Mouse (Mus musculus): Measurements from ENCODE around the gene Efna5. TPM values are rescaled to one million over a fixed set of nuclear protein-coding genes. Genes with fewer than 3 reads are reported as not detected.
A peak's percentile ranks its signal among the peaks of the same experiment; 100 is the strongest.

Efna5 gene
- polyA plus RNA-seq, 1 experiment from 2014 or later, result 17.3 TPM

DNA sequence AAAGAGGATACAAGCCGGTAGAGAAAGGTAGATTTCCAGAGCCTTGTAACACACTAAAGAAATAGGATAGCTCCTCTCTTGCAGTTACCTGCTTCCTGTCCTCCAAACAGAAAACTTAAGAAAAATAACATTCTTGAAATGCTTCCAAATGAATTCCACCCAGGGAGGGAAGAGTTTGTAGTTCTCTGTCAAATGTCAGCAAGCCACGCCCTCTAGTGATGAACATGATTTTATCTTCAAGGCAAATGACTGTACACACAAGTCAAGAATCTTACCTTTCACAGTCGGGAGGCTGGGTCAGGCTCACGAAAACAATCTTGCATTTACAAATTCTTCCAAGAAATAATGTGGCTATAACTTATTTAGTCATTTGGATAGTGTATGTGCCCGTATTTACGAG is 78.4 kb downstream of the Efna5 start:
- 0 out of 2 replicates have a peak, but pooled peaks have one; percentile 8 for TF ChIP-seq CTCF (IDR thresholded peaks at IDR 0.05; ENCODE audit: low read depth)
- Histone ChIP-seq H3K27ac (no peak overlapping the region), H3K27me3 (ENCODE audit: insufficient read depth, low read length) (no peaks in the 10 kb centered on the region), H3K36me3 (ENCODE audit: insufficient read depth, low read length) (no peaks in the 10 kb centered on the region), H3K4me3 (replicated peaks; ENCODE audit: low read depth, low read length) (no peak overlapping the region), H3K9me3 (replicated peaks; ENCODE audit: low read length) (no peaks in the 10 kb centered on the region), H3K4me2 (ENCODE audit: low read length) (no peak overlapping the region), H3K4me1 (replicated peaks; ENCODE audit: insufficient read depth, low read length) (no peaks in the 10 kb centered on the region), H3K9ac (ENCODE audit: low read depth, low read length) (no peak overlapping the region)
- DNase-seq (ENCODE audit: low spot score) (no peak), ATAC-seq (replicated peaks; ENCODE audit: low FRiP score, low read depth) (no peak)
- WGBS, result 64% methylated on average over 6 of the region's 6 CpGs

DNA sequence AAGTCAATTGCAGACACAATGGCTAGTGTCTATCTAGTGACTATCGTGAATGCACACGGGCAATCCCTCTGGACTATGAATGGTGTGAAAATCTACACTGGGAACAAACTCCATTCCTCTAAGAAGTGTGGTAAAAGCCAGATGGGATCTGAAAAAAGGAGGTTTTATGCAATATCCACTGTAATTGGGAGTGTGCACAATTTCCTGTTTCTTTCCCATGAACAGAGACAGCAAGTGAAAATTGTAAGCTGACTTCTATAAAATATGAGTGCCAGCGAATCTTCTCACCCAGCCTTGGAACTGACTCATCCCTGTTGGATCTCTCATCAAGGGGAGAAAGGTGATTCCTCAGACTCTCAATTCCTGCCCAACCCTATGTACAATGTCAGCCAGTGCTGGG is 83.8 kb downstream of the Efna5 start:
- no peak for TF ChIP-seq CTCF (IDR thresholded peaks at IDR 0.05; ENCODE audit: low read depth)
- Histone ChIP-seq H3K36me3 (ENCODE audit: insufficient read depth, low read length) (no peaks in the 10 kb centered on the region), H3K4me3 (replicated peaks; ENCODE audit: low read depth, low read length) (no peak overlapping the region), H3K9ac (ENCODE audit: low read depth, low read length) (no peak overlapping the region), H3K27me3 (ENCODE audit: insufficient read depth, low read length) (no peaks in the 10 kb centered on the region), H3K9me3 (replicated peaks; ENCODE audit: low read length) (no peaks in the 10 kb centered on the region), H3K4me2 (ENCODE audit: low read length) (no peak overlapping the region), H3K27ac (no peak overlapping the region), H3K4me1 (replicated peaks; ENCODE audit: insufficient read depth, low read length) (no peaks in the 10 kb centered on the region)
- DNase-seq (ENCODE audit: low spot score) (no peak), ATAC-seq (replicated peaks; ENCODE audit: low FRiP score, low read depth) (no peak)
- WGBS, result 98% methylated on average over 3 of the region's 3 CpGs

DNA sequence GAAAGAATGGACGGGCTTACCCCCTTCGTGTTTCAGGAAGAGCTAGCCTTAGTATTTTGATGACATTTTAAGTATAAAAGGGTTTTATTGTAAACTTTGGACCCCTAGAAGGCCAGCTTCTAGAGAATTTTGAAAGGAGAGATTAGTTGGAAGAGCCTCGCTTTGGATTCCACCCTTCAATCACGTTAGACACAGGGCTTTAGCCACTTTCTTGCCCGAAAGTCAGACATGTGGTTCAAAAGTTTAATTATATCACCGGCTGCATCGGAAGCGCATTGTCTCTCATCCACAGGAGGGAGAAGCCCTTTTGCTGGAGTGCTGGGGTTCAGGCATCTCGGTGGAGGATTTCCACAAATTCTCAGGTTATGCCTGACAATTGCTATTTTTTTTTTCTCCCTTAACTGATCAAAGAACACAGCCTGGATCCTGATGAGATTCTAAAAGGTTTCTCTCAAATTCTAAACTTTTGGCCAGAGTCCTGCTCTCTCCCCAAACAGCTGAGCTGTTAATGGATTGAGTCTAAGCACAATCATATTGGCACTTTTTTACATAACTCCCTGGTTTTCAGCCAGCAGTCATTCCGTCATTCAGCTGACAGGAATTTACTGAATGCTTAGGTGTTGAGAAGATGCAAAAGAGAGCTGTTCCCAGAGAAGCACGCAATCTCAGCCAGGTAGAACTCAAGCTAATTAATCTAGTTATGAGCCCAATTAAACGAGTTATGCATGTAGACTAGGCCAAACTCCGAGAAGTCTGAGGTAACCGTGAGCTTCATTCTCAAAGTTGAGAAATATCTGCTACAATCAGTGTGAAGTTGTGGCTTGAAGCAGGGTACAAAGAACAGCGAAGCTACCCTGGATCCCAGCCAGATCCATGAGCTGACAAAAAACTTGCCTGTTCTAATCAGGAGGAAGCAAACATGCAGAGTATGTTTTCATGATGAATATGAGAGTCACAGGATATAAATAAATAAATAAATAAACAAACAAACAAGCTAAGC is 91.5 kb downstream of the Efna5 start:
- no peak for ATAC-seq (replicated peaks; ENCODE audit: low FRiP score, low read depth)
- H3K36me3 ChIP-seq (ENCODE audit: insufficient read depth, low read length), result no peaks in the 10 kb centered on the region
- no peaks in the 10 kb centered on the region for H3K4me1 ChIP-seq (replicated peaks; ENCODE audit: insufficient read depth, low read length)
- TF ChIP-seq CTCF (IDR thresholded peaks at IDR 0.05; ENCODE audit: low read depth), result no peak
- WGBS, result 58% methylated on average over 15 of the region's 15 CpGs
- no peak overlapping the region for H3K4me3 ChIP-seq (replicated peaks; ENCODE audit: low read depth, low read length)
- H3K27me3 ChIP-seq (ENCODE audit: insufficient read depth, low read length), result no peaks in the 10 kb centered on the region
- H3K27ac ChIP-seq, result no peak overlapping the region
- no peak overlapping the region for H3K9ac ChIP-seq (ENCODE audit: low read depth, low read length)
- H3K9me3 ChIP-seq (replicated peaks; ENCODE audit: low read length), result no peaks in the 10 kb centered on the region
- DNase-seq (ENCODE audit: low spot score), result no peak
- 0 out of 2 replicates have a peak overlapping the region, but pooled peaks have one; percentile 17 for H3K4me2 ChIP-seq (ENCODE audit: low read length)

DNA sequence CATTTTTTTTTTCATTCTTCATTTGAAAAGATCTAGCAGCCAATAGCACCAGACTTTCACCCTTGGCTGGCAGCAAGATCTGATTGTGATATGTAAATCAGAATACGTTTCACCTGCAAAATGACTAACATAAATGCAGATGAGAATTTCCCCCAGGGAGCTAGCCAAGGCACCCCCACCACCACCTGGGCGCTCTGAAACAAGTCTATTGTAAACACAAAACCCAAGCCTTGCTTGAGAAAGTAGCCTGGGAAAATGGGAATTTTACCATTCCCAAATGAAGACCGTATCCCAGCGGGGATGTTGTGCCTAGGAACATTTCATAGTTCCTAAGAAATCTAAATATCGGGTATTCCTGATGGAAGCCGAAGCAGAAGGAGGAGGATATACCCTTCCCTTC is 92.3 kb downstream of the Efna5 start:
- H3K4me3 ChIP-seq (replicated peaks; ENCODE audit: low read depth, low read length), result no peak overlapping the region
- H3K36me3 ChIP-seq (ENCODE audit: insufficient read depth, low read length), result no peaks in the 10 kb centered on the region
- H3K4me1 ChIP-seq (replicated peaks; ENCODE audit: insufficient read depth, low read length), result no peaks in the 10 kb centered on the region
- WGBS, result 64% methylated on average over 6 of the region's 6 CpGs
- H3K9ac ChIP-seq (ENCODE audit: low read depth, low read length), result no peak overlapping the region
- no peaks in the 10 kb centered on the region for H3K27me3 ChIP-seq (ENCODE audit: insufficient read depth, low read length)
- no peaks in the 10 kb centered on the region for H3K9me3 ChIP-seq (replicated peaks; ENCODE audit: low read length)
- no peak for TF ChIP-seq CTCF (IDR thresholded peaks at IDR 0.05; ENCODE audit: low read depth)
- 0 out of 2 replicates have a peak overlapping the region, but pooled peaks have one; percentile 17 for H3K4me2 ChIP-seq (ENCODE audit: low read length)
- ATAC-seq (replicated peaks; ENCODE audit: low FRiP score, low read depth), result no peak
- no peak overlapping the region for H3K27ac ChIP-seq
- no peak for DNase-seq (ENCODE audit: low spot score)

DNA sequence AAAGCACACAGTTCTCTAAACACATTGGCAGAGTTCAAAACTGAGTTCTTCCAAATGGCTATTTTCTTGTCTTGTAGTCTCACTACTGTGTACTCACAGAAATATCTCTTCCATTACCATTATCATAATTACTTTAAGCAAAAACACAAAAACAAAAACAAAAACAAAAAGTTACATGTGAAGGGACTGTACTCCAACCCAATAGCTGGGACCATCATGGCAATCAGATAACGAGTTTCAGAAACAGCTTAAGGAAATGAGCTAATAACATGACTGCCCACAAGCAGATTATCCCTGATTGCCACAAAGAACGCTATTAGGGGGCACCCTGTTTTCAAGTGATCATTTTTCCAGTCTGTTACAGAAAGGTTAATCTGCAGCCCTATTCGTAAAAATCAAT is 93.3 kb downstream of the Efna5 start:
- no peak overlapping the region for H3K4me3 ChIP-seq (replicated peaks; ENCODE audit: low read depth, low read length)
- H3K4me2 ChIP-seq (ENCODE audit: low read length), result no peak overlapping the region
- TF ChIP-seq CTCF (IDR thresholded peaks at IDR 0.05; ENCODE audit: low read depth), result no peak
- no peak for DNase-seq (ENCODE audit: low spot score)
- no peaks in the 10 kb centered on the region for H3K36me3 ChIP-seq (ENCODE audit: insufficient read depth, low read length)
- 38% methylated on average over 3 of the region's 3 CpGs for WGBS
- no peaks in the 10 kb centered on the region for H3K9me3 ChIP-seq (replicated peaks; ENCODE audit: low read length)
- H3K27me3 ChIP-seq (ENCODE audit: insufficient read depth, low read length), result no peaks in the 10 kb centered on the region
- no peaks in the 10 kb centered on the region; the same call in 1 of the 2 replicates for H3K4me1 ChIP-seq (replicated peaks; ENCODE audit: insufficient read depth, low read length)
- H3K27ac ChIP-seq, result no peak overlapping the region
- no peak overlapping the region for H3K9ac ChIP-seq (ENCODE audit: low read depth, low read length)
- no peak for ATAC-seq (replicated peaks; ENCODE audit: low FRiP score, low read depth)

DNA sequence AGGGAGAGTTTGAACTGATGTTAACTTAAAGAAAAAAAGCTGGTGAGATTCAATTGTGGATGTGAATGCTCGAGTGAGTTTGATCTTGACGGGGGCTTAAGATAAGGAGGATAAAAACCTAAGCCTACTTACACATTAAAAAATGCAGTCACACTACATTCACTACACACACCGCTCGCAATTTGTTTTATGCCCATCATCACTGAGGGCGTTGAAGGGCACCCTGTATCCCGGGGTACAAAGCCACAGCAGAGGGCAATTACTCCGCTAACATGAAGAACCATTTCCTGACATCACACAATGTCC is 94.6 kb downstream of the Efna5 start:
- Histone ChIP-seq H3K4me1 (replicated peaks; ENCODE audit: insufficient read depth, low read length) (no peaks in the 10 kb centered on the region; the same call in 1 of the 2 replicates), H3K9ac (ENCODE audit: low read depth, low read length) (no peak overlapping the region), H3K4me3 (replicated peaks; ENCODE audit: low read depth, low read length) (no peak overlapping the region), H3K27ac (no peak overlapping the region), H3K9me3 (replicated peaks; ENCODE audit: low read length) (no peaks in the 10 kb centered on the region), H3K27me3 (ENCODE audit: insufficient read depth, low read length) (no peaks in the 10 kb centered on the region), H3K4me2 (ENCODE audit: low read length) (no peak overlapping the region), H3K36me3 (ENCODE audit: insufficient read depth, low read length) (no peaks in the 10 kb centered on the region)
- 62% methylated on average over 7 of the region's 7 CpGs for WGBS
- ATAC-seq (replicated peaks; ENCODE audit: low FRiP score, low read depth), result no peak
- no peak for TF ChIP-seq CTCF (IDR thresholded peaks at IDR 0.05; ENCODE audit: low read depth)
- DNase-seq (ENCODE audit: low spot score), result no peak

Data from kidney, postnatal 0 days (tissue).